ENCODE assay signal across 21 mouse cellular contexts in genomic region chr6:121451703-121452102, GRCm38 (mm10). TPM values are rescaled to one million over a fixed set of nuclear protein-coding genes. Genes with fewer than 3 reads are reported as not detected.
"Had no signal": no experiment of that assay in that cellular context is flagged by ENCODE, and none has a peak within 500 bp of the region (broad histone marks: within the 10 kb centered on the region; RNA-seq: fewer than 3 reads in every experiment).

No protein-coding gene starts in this region.

- H3K9ac ChIP-seq: limb, embryonic 12.5 days; limb, embryonic 15.5 days; liver, embryonic 14.5 days; liver, postnatal 0 days; lung, embryonic 14.5 days; midbrain, embryonic 12.5 days; midbrain, embryonic 15.5 days; neural tube, embryonic 13.5 days; stomach, embryonic 15.5 days had no signal

- ATAC-seq: liver, postnatal 0 days; lung, postnatal 0 days; midbrain, embryonic 15.5 days had no signal

- H3K4me1 ChIP-seq: stomach, embryonic 15.5 days had no signal

- H3K36me3 ChIP-seq: limb, embryonic 12.5 days; limb, embryonic 15.5 days; midbrain, embryonic 12.5 days; midbrain, embryonic 15.5 days; stomach, embryonic 15.5 days had no signal

- H3K27ac ChIP-seq: limb, embryonic 12.5 days; limb, embryonic 15.5 days; liver, embryonic 14.5 days; macrophage; midbrain, embryonic 12.5 days; midbrain, embryonic 15.5 days; neural tube, embryonic 13.5 days; stomach, embryonic 15.5 days had no signal

- H3K4me3 ChIP-seq: limb, embryonic 12.5 days; limb, embryonic 15.5 days; midbrain, embryonic 12.5 days; midbrain, embryonic 15.5 days; neural tube, embryonic 13.5 days; stomach, embryonic 15.5 days had no signal

- H3K9me3 ChIP-seq: limb, embryonic 12.5 days; limb, embryonic 15.5 days; midbrain, embryonic 12.5 days; midbrain, embryonic 15.5 days; neural tube, embryonic 13.5 days; stomach, embryonic 15.5 days had no signal

- H3K4me2 ChIP-seq: limb, embryonic 12.5 days; limb, embryonic 15.5 days; liver, embryonic 11.5 days; lung, embryonic 14.5 days; midbrain, embryonic 12.5 days; midbrain, embryonic 15.5 days; neural tube, embryonic 13.5 days; stomach, embryonic 15.5 days had no signal

- DNase-seq: kidney, postnatal 14 days; kidney, postnatal 4 days; left cerebral cortex, postnatal 4 days; liver, postnatal 0 days; lung, embryonic 14.5 days; right cerebral cortex, postnatal 25 days; spleen, adult 18-20 months; thymus, postnatal 25 days had no signal

- H3K27me3 ChIP-seq: limb, embryonic 15.5 days; midbrain, embryonic 12.5 days; midbrain, embryonic 15.5 days; neural tube, embryonic 13.5 days had no signal

RNA-seq across cellular contexts. Expression of gene Iqsec3, which starts 21.8 kb away (rescaled TPM):
- total RNA-seq: megakaryocyte, adult 5-6 weeks; neutrophil, adult 5-6 weeks had no signal
- polyA plus RNA-seq: liver, postnatal 0 days; lung, embryonic 14.5 days; lung, postnatal 0 days; macrophage; thymus, postnatal 0 days had no signal
